Mouse (Mus musculus): ENCODE results near the gene Sf3a3. TPM values are rescaled to one million over a fixed set of nuclear protein-coding genes. Genes with fewer than 3 reads are reported as not detected.
"Not testable (repeated sequence)": the region's sequence is repeated elsewhere in the genome, so short reads cannot be mapped to it uniquely, and the experiment has no call there.

Gene Sf3a3
- total RNA-seq, 1 experiment from 2014 or later = 153 TPM

DNA sequence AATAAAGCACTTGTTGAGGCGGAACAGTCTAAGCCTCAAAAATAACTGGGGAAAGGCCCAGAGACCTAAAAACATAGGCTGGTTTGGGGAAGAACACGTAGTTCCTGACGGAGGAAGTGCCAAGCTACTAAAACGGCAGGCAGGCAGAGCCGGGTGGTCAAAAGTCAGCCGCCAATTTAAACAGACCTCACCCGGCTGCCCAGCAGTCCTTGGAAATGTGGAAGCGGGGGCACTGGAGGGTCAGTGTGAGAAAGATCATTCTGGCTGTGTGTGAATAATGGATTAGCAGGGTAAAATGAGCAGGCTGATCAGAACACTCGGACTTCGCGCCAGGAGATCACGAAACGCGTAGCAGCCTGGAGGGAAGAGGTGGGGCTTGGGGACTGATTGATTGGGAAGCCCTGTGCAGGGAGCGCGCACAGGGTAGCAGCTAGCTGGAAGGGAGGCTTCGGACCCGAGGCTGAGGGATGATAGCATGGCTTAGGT, 4.6 kb upstream of the Sf3a3 start:
- peak in 1 of 2 experiments; percentile 14; a peak in 1 of 4 replicates for ATAC-seq (replicated peaks in 1 of 2; ENCODE audit: insufficient read depth in 1 of 2, low FRiP score in 2 of 2, low TSS enrichment in 1 of 2, low read depth in 1 of 2, poor library complexity in 2 of 2, severe bottlenecking in 2 of 2)

DNA sequence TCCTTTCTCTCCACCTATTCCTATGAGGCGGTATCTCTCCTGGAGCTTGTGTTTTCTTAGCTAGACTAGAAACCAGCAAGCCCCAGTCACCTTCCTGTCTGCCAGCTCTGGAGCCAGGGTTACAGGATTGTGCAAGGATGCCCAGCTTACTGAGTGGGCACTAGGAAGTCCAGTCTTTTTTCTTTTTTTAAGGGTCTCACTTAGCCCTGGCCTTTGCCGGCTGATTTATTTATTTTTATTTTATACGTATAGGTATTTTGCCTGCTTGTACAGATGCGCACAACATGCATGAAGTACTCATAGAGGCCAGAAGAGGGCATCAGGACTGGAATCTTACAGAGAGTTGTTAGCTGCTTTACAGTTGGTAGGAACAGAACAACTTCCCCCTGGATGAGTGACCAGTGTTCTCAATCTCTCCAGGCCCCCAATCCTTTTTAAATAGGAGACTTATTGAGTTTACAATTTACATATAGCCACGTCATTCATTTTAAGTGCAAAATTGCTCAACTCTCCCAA, 3.7 kb upstream of the Sf3a3 start:
- ATAC-seq (replicated peaks in 1 of 2; ENCODE audit: insufficient read depth in 1 of 2, low FRiP score in 2 of 2, low TSS enrichment in 1 of 2, low read depth in 1 of 2, poor library complexity in 2 of 2, severe bottlenecking in 2 of 2) = peak; percentile 25 to 28; a peak in 2 of 4 replicates

DNA sequence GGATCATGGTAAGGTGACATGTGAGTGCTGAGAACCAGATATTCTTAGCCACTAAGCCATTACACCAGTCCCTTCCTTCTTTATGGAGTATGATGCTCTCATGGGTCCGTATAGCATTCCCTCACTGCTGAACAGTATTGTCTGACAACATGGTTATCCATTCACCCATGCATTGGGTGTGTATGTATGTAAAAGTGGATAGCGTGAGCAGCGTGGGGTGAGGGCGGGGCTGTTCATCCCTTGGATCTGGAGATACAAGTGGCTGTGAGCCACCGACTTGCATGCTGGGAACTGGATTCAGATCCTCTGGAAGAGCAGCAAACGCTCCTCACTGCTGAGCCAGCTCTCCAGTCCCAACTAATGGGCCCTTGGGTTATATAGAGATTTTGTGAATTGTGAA, 2.0 kb upstream of the Sf3a3 start:
- ATAC-seq (replicated peaks in 1 of 2; ENCODE audit: insufficient read depth in 1 of 2, low FRiP score in 2 of 2, low TSS enrichment in 1 of 2, low read depth in 1 of 2, poor library complexity in 2 of 2, severe bottlenecking in 2 of 2) = no peak

DNA sequence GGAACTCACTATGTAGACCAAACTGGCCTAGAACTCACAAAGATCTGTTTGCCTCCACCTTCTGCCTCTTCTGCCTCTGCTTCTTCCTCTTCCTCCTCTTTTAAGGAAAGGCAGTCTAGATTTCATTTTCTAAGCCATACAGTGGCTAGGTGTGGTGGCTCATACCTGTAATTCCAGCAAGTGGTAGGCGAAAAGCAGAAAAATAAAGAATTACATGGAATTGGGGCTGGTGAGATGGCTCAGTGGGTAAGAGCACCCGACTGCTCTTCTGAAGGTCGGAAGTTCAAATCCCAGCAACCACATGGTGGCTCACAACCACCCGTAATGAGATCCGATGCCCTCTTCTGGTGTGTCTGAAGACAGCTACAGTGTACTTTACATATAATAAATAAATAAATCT, 726 bp upstream of the Sf3a3 start:
- not testable (repeated sequence) for ATAC-seq (replicated peaks in 1 of 2; ENCODE audit: insufficient read depth in 1 of 2, low FRiP score in 2 of 2, low TSS enrichment in 1 of 2, low read depth in 1 of 2, poor library complexity in 2 of 2, severe bottlenecking in 2 of 2)

DNA sequence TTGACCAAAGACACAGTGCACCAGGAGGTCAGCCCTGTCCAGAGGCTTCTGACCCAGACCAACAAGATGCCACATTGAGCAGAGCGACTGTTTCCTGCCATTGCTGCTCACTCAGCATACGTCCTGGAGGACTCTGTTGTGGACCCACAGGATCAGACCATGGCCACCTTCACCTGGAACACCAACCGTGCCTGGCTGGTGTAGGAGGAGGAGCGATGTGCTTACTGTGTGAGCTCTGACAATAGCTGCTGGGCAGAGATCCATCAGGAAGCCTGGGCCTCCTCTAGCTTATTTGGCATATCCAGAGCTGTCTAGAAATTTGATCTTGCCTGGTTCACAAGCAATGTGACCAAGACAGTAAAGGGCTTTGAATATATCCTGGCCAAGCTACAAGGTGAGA, 4.5 kb downstream of the Sf3a3 start:
- ATAC-seq (replicated peaks in 1 of 2; ENCODE audit: insufficient read depth in 1 of 2, low FRiP score in 2 of 2, low TSS enrichment in 1 of 2, low read depth in 1 of 2, poor library complexity in 2 of 2, severe bottlenecking in 2 of 2) = no peak

DNA sequence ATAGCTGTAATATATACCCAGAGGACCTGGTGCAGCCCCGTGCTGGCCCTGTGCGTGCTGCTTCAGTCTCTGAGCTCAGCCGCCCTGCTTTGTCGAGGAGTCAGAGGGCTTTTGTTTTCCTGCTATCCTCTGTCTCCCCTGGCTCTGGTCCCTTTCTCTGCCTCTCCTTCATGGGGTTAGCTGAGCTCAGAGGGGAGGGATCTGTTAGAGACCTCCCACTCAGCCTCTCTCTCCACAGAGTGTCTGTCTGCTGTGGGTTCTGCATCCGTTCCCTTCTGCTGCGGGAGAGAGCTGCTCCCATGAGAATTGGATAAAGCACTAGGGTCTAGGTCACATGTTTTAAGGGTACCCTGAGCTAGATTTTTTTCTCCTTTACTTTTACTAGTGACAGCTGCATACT, 11.5 kb downstream of the Sf3a3 start:
- ATAC-seq (replicated peaks in 1 of 2; ENCODE audit: insufficient read depth in 1 of 2, low FRiP score in 2 of 2, low TSS enrichment in 1 of 2, low read depth in 1 of 2, poor library complexity in 2 of 2, severe bottlenecking in 2 of 2) = no peak

DNA sequence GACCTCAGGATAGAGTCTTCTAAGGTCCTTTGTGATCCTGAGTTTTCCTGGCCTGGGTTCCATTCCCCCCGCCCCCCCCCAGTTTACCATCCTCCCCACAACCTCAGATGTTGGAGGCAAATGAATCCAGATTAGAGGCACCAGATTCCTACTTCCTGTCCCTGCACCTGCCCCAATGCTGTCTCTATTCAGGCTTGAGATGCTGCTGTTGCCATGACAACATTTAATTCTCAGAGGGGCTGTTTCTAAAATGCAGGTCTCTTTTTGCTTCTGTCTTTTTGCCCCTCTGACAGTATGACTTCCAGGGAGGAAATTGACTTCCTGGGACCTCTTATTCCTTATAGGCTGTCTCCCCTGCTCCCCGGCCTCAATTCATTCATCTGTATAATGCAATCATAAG, 22.4 kb downstream of the Sf3a3 start:
- no peak for ATAC-seq (replicated peaks in 1 of 2; ENCODE audit: insufficient read depth in 1 of 2, low FRiP score in 2 of 2, low TSS enrichment in 1 of 2, low read depth in 1 of 2, poor library complexity in 2 of 2, severe bottlenecking in 2 of 2)

DNA sequence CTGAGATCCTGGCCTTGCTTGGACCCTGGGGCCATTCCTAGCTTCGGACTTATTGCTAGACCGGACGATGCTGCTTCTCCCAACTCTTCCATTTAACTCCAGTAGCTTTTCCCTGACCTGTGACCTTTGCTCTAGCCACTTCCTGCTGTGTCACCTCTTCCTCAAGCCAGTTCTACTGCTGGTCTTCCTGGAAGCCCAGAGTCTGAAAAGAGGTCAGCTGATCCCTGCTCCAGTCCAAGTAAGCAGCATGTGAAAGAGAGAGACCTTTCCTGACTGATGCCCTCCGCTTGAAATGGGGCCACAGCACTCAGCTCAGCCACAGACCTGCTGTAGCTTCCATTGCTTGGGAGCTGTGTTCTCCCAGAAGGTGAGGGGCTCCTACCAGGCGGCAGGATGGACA, 22.9 kb downstream of the Sf3a3 start:
- no peak for ATAC-seq (replicated peaks in 1 of 2; ENCODE audit: insufficient read depth in 1 of 2, low FRiP score in 2 of 2, low TSS enrichment in 1 of 2, low read depth in 1 of 2, poor library complexity in 2 of 2, severe bottlenecking in 2 of 2)

DNA sequence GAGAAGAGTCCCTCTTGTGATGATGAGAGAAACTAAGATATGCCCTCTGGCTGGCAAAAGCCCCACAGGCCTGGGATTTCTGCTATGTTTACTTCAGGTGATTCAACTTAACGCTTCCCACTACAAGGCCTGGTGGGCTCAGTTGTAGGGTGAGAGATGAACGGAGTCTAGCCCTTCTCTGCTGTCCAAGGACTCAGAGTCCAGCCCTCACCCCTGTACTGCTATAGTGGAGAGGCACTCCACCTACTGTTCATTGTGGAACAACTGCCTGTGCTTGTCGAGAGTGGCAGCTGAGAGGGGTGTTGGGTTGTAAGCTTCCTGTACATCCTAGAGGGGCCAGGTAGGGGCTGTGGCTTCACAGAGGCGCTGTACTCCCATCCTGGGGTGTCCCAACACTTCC, 23.4 kb downstream of the Sf3a3 start:
- ATAC-seq (replicated peaks in 1 of 2; ENCODE audit: insufficient read depth in 1 of 2, low FRiP score in 2 of 2, low TSS enrichment in 1 of 2, low read depth in 1 of 2, poor library complexity in 2 of 2, severe bottlenecking in 2 of 2) = no peak

DNA sequence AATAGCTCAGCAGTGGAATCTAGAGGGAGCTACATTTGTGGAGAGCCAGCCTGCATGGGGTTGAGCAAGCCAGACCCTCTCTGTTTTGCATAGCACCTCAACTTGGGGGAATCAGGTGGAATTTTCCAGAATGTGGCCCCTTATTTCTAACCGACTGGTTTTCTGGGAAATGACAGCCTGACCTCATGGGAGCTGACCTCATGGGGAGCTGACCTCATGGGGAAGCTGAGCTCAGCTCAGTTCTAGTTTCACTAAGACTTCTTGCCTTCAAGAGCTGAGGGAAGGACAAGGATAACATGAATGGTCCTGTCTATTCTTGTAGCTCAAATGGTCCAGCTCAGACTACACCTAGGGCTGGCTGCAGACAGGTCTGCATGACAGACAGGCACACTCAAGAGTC, 24.2 kb downstream of the Sf3a3 start:
- no peak for ATAC-seq (replicated peaks in 1 of 2; ENCODE audit: insufficient read depth in 1 of 2, low FRiP score in 2 of 2, low TSS enrichment in 1 of 2, low read depth in 1 of 2, poor library complexity in 2 of 2, severe bottlenecking in 2 of 2)

DNA sequence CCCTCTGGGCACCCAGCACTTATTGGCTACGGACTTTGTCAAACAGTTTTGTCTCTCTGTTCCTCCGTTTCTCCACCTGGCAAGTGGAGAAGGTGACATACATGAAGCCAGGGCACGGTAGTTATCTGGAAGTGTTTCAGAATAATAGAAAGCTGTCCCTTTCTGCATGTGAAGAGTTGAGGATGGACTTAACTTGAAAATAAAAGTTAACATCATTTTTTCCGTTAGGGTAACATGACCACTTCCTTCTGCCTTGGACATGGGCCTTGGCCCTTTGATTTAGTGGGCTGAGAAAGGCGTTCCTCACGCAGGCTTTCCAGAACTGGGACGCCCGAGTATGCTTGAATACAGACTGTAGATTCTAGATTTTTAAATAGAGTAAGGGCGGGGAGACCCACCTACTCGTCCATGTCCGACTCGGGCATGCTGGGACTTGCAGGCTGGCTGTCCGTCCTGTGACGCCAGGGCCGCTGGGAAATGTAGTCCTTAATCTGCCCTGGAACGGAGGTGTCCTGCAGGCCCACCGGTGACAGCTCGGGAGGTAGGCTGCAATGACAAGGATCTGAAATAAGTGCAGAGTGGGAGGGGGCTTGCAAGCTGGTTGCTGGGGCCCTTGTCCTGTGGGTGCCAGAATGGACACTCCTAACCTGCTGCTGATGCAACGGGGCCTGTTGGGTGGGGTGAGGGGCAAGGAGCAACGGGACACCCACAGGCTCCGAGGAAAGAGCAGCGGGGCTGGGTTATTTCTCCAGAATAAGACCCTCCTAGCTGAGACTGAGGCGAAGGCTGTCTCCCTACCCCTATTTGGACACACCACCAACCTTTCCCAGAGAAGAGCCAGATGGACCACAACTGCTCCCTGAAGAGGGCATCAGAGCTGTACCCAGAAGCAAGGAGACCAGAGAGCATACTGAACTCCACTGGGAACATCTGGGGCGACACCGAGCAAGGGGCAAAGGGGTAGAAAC, 27.1 kb downstream of the Sf3a3 start, which contains the start of gene Inpp5b:
Gene Inpp5b, plus strand, starts transcription at position 475 of the 968 bp plus-strand sequence.
- ATAC-seq (replicated peaks in 1 of 2; ENCODE audit: insufficient read depth in 1 of 2, low FRiP score in 2 of 2, low TSS enrichment in 1 of 2, low read depth in 1 of 2, poor library complexity in 2 of 2, severe bottlenecking in 2 of 2) = peak; percentile 89 to 95

DNA sequence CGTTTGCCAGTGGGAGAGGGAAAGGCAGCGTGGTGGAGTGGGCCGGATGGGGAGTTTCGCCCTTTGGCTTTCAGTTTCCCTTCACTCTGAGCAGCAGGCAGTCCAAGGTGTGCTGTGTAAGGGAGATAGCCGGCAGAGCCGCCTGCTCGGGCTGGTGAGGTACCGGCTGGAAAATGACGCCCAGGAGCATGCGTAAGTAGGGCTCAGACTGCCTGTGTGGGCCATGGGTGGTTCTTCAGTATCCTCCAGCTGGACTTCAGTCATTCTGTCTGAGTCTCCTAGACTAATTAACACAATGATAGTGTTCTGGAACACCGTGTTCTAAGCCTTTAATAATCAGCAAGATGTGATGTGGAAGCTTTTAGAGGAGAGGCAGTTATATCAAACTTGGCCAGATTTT, 28.3 kb downstream of the Sf3a3 start:
- ATAC-seq (replicated peaks in 1 of 2; ENCODE audit: insufficient read depth in 1 of 2, low FRiP score in 2 of 2, low TSS enrichment in 1 of 2, low read depth in 1 of 2, poor library complexity in 2 of 2, severe bottlenecking in 2 of 2) = no peak

DNA sequence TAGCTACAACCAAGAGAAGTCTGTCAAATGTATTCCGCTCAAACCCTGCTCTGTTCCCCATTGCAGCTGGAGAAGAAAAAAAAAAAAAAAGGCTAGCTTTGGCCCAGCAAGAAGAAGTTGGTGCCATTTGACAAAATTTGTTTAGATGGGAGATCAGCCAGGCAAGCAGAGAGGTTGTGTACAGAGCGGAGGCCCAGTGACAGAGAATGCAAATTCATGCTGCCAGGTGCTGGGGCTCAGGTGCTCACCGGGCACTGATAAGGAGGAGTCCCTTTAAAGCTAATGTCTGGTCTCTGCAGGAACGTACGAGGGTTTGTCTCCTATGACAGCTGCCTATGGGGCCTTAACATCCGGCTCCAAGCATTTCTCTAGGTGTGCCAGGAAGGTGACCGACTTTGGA, 32.0 kb downstream of the Sf3a3 start:
- ATAC-seq (replicated peaks in 1 of 2; ENCODE audit: insufficient read depth in 1 of 2, low FRiP score in 2 of 2, low TSS enrichment in 1 of 2, low read depth in 1 of 2, poor library complexity in 2 of 2, severe bottlenecking in 2 of 2) = no peak

DNA sequence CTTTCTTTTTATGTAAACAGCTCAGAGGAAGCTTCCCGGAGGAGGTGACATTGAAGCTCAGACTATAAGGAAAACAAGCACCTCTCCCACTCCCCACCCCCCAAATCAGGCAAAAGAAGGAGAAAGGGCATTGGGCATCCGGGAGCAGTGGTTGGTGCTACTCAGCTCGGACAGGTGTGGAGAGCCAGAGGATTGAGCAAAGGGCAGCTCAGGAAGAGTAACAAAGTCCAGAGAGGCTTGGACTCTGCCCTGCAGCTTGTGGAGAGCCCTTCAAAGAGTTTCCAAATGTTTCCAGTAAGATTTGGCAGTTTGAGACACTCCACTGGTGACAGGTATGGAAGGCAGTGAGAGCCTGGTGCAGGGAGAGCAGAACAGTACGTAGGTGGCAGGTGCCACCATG, 33.3 kb downstream of the Sf3a3 start:
- ATAC-seq (replicated peaks in 1 of 2; ENCODE audit: insufficient read depth in 1 of 2, low FRiP score in 2 of 2, low TSS enrichment in 1 of 2, low read depth in 1 of 2, poor library complexity in 2 of 2, severe bottlenecking in 2 of 2) = no peak

DNA sequence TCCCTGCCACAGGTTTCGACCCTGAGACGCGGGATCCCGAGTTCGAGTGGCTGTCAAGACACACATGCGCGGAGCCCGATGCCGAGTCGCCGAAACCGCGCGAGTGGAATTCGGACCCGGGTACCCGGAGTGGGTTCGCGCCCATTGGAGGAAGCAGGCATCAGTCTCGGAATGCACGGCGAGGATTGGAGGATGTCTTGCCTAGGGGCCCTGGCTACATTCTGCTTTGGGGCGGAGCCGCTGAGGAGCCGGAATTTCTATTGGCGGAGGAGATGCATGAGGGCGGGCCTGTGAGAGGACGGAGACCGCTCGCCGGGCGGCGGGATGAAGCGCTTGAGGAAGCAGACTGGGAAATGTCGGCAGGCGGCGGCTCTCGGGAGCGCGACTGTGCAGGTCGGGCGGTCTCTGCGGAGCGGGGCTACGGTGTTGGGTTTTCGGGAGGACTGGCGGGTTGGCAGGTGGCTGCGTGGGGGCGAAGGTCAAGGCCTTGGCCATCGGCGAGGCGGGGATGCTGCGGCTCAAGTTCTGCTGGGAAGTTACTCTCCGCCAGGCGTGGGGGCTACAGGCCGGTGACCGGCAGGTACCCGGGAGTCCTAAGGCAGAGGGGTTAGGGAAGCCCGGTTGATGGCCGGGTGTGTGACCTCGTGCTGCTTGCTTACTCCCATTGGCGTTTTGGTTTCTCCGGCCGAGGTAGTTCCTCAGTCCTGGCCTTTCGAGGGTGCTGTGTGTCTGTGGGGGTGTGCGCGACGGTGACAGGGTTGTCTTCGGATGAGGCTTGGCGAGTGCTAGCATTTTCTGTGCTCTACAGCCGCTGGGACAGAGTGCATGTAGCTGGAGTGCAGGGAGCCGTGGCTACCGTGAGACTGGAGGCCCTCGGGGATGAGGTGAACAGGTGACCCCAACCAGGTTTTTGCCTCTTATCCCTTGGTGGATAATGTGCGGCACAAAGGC, 37.0 kb downstream of the Sf3a3 start:
- peak; percentile 98 for ATAC-seq (replicated peaks in 1 of 2; ENCODE audit: insufficient read depth in 1 of 2, low FRiP score in 2 of 2, low TSS enrichment in 1 of 2, low read depth in 1 of 2, poor library complexity in 2 of 2, severe bottlenecking in 2 of 2)

DNA sequence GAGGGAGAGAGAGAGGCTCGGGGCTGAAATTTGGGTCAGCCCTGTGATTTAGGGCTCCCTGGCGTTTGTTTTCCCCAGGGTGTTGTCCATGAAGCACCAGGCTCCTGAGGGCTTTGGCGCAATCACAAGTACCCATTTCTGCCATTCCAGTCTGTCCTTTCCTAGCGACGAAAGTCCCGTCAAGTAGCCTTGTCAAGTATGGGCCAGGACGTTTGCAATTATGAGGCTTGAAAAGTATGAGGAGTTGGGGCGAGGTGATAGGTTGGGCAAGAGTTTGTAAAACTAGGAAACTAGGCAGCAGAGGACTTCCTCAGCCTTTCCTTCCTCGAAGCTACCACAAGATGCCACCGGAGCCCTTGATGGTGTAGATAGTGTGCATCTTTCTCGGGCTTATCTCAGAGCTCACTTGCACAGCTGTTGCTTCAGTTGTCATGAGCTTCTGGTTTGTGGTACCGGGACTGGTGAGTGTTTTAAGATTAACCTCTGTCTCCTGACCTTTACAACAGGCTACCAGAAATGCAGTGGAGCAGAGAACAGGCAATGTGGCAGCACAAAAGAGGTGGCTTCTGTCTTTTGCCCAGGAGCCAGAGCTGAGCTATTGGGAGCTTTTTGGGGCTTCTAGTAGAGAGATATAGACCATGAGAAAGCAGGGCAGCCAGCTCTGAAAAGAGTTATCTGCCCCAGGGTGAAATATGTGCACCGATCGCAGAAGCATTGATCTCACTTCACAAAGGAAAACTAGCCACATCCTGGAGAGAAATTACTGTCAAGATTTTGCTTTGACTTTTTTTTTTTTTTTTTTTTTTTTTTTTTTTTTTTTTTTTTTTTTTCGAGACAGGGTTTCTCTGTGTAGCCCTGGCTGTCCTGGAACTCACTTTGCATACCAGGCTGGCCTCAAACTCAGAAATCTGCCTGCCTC, 38.0 kb downstream of the Sf3a3 start:
- peak; percentile 43 to 51 for ATAC-seq (replicated peaks in 1 of 2; ENCODE audit: insufficient read depth in 1 of 2, low FRiP score in 2 of 2, low TSS enrichment in 1 of 2, low read depth in 1 of 2, poor library complexity in 2 of 2, severe bottlenecking in 2 of 2)

DNA sequence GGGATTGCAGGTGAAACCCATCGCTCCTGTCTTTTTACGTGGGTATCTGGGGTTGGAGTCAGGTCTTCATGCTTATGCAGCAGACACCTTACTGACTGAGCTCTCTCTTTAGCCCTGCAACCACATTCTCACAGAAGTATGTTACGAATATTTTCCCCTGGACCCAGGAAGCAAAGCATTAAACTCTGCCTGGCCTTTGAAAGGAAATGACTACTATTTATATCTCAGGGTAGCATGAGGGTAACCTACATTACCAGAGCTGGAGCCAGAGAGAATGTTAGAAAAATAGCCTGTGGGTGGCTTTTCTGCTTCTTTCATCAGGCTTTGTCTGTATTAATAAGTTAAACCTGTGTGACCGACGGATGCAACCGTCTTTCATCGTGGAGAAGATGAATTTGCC, 41.0 kb downstream of the Sf3a3 start:
- no peak for ATAC-seq (replicated peaks in 1 of 2; ENCODE audit: insufficient read depth in 1 of 2, low FRiP score in 2 of 2, low TSS enrichment in 1 of 2, low read depth in 1 of 2, poor library complexity in 2 of 2, severe bottlenecking in 2 of 2)

All from hematopoietic stem cell, adult 5-6 weeks (primary cell).